Mouse (Mus musculus) layer of hippocampus, postnatal 36 days (tissue): Measurements from ENCODE around the gene 1600014C10Rik. TPM values are rescaled to one million over a fixed set of nuclear protein-coding genes. Genes with fewer than 3 reads are reported as not detected.

Experiments
- DNase-seq, 2 experiments: peaks; one replicate each; pipeline ENCODE4 v3.0.0; 2022
- total RNA-seq, 2 experiments: library from RNA; stranded (reverse); gene quantifications; 2 replicates each; pipeline ENCODE4 v1.2.3; 2021

1600014C10Rik gene
- total RNA-seq, 2 experiments from 2014 or later, result 25.7 to 26.3 TPM

DNA sequence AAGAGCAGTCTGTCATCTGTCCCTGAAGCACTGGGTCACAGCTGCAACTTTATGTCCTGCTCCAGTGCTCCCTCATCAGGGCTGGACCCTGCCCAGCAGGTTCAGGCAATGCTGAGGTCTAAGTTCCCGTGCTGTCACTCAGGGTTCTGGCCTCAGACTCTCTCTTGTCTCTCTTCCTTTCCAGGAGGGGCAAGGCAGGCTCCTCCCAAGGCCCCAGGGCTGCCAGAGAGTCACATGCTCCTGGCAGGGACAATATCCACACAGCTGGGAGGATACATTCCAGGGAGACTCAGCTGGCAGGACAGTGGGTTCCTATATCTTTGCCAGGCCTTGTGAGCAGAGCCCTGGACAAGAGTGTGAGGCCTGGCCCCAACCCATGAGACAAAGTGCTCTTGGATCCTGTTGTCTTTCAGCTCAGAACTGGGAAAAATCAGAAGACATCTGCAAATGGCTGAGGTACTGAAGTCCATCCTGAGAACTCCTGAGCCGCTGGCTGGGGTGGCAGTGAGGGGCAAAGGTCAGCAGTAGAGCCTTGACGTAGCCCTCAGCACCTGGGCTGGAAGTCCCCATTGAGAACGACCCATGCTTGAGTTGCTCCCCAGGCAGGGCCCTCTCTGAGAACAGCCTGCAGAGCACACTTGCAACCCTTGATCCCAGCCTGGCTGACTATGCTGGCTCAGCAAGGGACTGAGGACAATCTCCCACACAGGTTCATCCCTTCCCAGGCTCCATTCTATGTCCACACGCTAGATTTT lies 34.6 kb downstream of the 1600014C10Rik start:
- peak; percentile 74 to 78 for DNase-seq

DNA sequence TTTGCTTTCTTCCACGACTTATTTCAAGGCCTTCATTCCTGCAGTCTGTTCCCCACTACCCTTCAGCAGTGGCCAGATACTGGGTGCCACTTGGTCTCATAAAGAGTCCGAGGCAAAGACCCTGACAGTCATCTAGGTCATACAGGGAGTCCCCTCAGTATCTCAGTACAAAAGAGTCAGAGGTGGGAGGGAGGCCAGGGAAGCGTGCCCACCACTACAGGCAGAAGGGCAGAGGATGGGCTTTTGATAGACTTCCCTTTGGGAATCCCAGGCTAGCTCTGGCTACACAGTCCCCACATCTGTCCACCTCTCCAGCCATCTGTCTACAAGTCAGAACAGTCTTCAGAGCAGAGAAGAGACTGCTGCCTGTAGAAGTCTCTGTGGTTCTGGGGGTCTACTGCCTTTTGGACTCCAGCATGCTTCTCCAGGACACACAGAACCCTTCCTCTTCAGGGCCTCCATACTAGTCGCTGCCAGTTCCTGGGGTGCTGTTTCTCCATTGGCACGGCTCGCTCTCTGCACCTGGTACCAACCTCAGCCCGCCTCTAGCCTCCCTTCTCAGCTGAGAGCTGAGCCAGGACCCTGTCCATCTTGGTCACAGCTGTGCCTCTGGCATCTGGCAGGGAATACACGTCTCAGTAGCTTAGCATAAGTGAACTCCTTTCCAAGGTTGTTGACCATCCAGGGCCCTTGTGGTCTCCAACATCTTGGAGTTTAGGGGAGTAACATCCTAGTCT lies 35.8 kb downstream of the 1600014C10Rik start:
- no peak for DNase-seq

DNA sequence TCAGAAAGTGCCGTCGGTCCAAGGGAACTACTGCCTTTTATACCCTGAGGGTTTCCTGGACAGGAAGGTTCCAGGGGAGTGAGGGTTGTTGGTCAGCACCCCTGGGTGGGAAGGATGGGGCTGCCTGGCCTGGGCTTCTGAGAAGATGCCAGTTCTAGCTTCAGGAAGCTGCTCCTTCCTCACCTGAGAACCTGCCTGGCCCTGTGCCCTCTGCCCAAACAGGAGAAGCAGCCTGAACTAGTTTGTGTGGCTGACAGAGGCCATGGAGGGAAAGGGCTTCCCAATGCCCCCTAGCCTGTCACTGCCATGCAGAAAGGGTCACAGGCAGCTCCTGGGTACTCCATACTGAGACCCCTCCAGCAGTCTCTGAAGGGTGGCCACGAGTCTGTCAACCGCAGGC lies 36.5 kb downstream of the 1600014C10Rik start:
- DNase-seq, result no peak

- no peak for DNase-seq
Observed at GRCm38 (mm10) chr7:38220866-38221265, 37.8 kb downstream of the 1600014C10Rik start.

DNA sequence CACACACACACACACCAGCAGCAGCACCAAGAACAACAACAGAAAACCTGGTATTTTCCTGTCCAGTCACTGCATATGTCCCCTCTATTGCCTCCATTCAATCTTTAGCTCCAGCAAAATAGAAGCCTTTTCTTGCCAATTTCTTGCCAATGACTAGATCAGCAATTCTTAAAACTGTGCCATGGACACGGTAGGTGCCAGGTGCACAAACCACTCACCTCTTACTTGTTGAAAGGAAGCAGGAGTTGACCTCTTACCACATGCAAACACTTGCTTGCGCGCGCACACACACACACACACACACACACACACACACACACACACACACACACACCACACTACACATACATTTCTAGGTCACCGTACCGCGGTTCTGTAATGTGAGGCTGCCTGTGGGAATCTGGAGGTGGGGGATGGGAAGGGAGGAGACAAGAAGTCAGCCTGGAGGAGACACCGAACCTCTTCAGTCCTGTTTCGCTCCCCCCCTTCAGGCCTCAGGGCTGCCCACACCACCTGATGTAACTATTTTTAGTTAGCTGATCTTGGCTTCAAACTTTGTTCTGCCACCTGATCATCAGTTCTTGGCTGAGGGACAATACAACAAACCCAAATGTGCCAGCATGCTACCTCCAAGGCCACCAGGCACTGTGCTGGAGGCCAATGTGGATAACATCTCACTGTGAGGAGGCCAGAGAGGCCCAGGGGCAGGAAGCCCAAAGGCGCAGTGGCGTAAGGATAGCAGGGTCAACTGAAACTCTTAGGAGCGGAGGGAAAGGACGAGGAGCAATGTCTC lies 41.8 kb downstream of the 1600014C10Rik start:
- no peak for DNase-seq

DNA sequence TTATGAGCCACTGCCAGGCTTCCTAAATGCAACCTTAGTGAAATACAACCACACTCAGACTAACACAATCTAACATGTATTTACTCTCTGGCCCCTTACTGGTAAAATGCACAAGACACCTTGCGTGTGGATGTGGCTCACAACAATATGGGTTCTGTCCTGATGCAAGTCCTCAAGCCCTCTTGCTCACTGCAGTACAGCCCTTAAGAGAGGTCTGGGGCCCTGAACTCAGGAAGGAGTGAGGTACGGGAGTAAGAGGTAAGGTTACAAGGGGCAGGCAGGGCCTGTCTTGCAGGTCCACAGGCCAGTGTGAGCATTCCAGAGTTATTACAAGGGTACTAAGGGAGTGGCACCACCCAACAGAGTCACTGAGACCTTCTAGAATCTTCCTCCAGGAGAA lies 43.2 kb downstream of the 1600014C10Rik start:
- DNase-seq, result no peak

DNA sequence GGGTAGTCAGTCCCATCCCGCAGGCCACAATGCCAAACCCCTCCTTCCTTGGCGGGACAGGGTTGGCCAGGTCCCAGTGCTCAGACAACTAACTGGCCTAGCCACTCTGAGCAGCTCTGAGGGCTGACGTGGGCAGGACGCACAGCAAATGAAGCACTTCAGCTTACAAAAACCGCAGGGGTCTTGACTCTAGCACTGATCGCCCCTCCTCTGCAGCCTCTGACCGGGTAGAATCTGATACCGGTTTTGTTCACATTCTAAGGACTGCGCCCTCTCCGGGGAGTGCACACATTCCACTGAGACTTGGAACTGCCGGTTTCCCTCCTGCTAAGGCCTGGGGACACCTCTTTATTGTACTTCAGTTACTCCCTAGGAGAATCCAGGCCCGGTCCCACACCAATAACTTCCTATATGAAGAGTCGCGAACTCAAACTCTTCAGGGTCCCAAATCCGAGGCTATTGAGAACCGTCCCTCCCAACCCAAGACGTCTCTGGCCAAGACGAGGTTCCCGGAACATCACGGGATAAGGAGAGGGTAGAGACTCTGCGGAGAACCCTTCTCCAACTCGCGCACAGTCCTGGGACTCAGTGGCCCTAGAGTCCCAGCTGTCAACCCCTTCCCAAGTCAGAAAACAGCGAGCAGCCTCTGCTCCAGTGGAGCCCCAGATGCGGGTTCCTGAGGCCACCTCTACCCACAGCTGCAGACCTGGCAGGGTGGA lies 44.3 kb downstream of the 1600014C10Rik start:
- DNase-seq, result peak; percentile 59 to 68

- peak; percentile 77 to 80 for DNase-seq
Observed at GRCm38 (mm10) chr7:38227900-38228298, 44.9 kb downstream of the 1600014C10Rik start, which contains the start of gene Plekhf1. TSS of gene Plekhf1 (minus strand) at chr7:38228016.

- DNase-seq, result no peak
Observed at GRCm38 (mm10) chr7:38228329-38228728, 45.3 kb downstream of the 1600014C10Rik start.

DNA sequence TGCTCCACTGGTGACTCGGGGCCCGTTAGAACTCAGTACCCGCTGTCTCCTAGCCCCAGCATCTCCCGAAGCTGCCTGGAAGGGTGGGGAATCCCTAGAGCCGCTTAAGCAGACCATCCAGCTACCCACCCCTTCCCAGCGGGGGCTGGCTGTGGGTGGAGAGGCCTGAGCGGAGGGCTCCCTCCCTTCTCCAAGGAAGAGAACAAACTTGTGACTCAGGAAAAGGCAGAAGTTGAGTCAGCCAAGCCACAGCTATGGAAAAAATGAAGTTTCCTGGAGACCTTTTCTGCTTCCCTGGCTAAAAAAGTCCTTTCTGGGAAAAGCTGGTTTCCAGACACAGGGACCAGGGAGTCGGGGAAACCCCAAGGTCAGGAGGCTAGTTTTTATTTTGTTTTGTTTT lies 47.3 kb downstream of the 1600014C10Rik start:
- no peak for DNase-seq

DNA sequence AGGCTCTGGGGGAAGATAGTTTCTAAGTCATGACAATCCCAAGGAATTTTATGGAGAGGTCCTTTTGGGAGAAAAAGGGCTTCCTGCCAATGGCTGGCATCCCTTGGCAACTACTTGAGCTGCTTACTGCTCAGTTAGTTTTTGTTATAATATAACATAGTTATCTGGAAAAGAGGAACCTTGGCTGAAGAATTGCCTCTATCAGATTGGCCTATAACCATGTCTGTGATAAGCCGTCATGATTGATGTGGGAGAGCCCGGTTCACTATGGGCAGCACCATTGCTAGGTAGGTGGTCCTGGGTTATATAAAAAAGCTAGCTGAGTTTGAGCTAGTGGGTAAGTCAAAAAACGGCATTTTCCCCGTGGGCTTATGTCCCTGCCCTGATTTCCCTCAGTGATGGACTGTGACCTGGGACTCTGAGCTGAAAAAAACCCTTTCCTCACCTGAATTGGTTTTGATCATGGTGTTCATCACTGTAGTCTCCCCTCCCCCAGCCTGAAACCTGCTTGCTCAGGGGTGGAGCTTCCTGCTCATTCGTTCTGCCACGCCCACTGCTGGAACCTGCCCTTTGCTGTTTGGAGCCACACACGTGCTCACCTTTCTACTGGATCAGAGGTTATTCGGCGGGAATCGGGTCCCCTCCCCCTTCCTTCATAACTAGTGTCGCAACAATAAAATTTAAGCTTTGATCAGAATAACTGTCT lies 53.5 kb downstream of the 1600014C10Rik start:
- DNase-seq, result no peak

DNA sequence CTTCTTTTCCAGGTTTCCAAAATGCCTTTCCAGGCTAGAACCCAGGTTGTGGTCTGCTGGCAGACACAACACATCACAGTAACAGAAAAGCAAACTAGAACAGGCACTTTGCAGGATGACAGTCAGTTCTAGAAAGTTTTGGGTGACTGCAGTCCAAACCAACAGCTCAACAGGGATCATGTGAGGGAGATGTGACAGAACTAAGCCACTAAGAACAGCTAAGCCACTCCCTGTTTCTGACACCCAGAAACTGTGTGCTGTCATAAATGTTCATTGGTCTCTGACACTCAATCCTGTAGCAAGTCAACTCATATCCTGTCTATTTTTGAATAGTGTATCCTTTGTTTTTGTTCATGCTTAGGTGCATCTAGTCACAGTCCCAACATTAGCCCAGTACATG lies 54.1 kb downstream of the 1600014C10Rik start:
- no peak for DNase-seq

- no peak for DNase-seq
Observed at GRCm38 (mm10) chr7:38242417-38242816, 59.4 kb downstream of the 1600014C10Rik start.

Other genes starting within 250 kb of the 1600014C10Rik start
- gene Uri1, start 159.7 kb upstream of the 1600014C10Rik start, total RNA-seq, result 10 to 100 TPM; 31.2 to 33.4 TPM
- gene Ccne1, start 75.7 kb upstream of the 1600014C10Rik start, total RNA-seq, result 10 to 100 TPM; 14.2 to 14.5 TPM
- 1 to 10 TPM; 2.4 to 4.3 TPM for gene Plekhf1, start 44.8 kb downstream of the 1600014C10Rik start, total RNA-seq
- gene Pop4, start 88.2 kb downstream of the 1600014C10Rik start, total RNA-seq, result 10 to 100 TPM; 19.3 to 20.6 TPM